Mouse (Mus musculus) megakaryocyte, embryonic 14.5 days (primary cell): ENCODE data around the gene Aff2.

Experiments used
- FLI1 ChIP-seq: IDR thresholded peaks from 2 replicates; pipeline ENCODE4 v1.6.1; 2012; ENCODE audit warnings: low read length, inconsistent platforms, mixed read lengths
- GATA1 ChIP-seq: IDR thresholded peaks from 3 replicates; pipeline ENCODE4 v1.6.1; 2012; ENCODE audit warnings: mixed read lengths, low read length, inconsistent platforms, borderline replicate concordance

DNA sequence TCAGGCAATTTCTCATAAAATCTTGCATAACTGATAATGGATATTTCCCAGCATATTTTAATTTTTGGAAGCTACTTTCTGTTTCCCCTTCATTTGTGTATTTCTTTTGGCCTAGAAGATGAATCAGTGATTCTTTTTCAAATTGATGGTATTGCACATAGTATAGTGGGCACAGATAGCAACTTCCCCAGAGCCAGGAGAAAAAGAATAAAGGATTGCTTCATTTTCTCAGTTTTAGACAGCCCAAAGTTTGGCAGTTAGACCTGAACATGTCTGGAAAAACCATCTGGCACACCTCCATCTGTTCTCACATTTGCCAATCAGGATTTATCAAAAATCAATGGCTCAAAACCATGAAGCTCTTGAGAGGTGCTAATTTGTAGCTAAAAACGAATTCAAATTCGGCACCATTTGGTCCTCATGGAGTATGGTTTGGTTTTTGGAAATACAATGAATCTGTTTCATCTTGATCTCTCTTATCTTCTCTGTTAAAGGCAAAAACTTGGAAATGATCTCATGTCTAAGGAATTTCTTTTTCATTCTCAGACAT is 441.9 kb downstream of the Aff2 start:
- TF ChIP-seq FLI1 (no peak), GATA1 (no peak)
